Mouse (Mus musculus) liver, adult 2 months (tissue): ENCODE measurements around the gene Bloc1s4.

Experiments
- CTCF ChIP-seq: fragments of 200-500 bp; IDR thresholded peaks from 2 replicates; pipeline ENCODE4 v1.5.1; 2011; ENCODE audit warnings: low read depth, low read length, control low read depth
- POLR2A ChIP-seq: fragments of 200-500 bp; IDR thresholded peaks from 2 replicates; pipeline ENCODE4 v1.6.1; 2011; ENCODE audit warnings: low read length, control low read depth; ENCODE audit not compliant: insufficient read depth; ENCODE audit errors: extremely low read depth

- TF ChIP-seq POLR2A (no peak), CTCF (no peak)
These were observed 43.4 kb upstream of the Bloc1s4 start for GRCm38 (mm10) chr5:36791861-36792260.
